Mouse (Mus musculus): Measurements from ENCODE around the gene Junb.
A peak's percentile ranks its signal among the peaks of the same experiment; 100 is the strongest.

Junb gene

DNA sequence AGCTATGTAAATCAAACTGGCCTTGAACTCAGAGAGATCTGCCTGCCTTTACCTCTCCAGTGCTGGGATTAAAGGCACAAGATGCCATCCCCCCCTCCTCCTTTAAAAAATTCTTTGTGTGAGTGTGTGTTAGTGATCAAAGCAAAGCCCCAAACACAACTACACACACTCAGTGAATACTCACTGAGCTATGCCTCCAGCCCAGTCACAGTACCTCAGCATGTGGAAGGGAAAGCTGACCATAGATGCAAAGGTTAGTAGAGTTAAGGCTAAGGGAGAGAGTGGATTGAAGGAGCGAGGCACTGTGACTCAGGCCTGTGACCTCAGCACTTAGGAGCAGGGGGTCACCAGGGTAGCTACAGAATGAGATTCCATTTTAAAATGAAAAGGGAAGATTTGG is 5.4 kb downstream of the Junb start:
- DNase-seq (ENCODE audit: low read depth, low spot score), result no peak

DNA sequence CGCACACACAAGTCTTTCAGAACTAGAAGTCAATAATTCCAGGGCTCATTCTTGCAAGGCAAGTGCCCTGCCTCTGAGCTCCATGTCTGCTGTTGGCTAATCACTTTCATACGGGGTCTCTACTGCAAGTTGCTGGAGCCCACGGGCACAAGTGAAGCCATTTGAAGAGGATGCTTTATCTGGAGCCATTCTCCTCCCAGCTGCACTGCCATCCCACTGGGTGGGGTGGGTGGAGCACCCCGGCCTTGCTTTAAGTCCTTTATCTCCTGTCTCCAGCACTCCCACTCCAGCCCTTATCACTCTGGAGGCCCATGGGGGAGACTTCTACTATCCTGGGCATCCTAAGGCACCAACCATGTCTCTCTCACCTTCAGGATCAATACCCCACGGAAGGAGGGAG is 7.6 kb downstream of the Junb start:
- no peak for DNase-seq (ENCODE audit: low read depth, low spot score)

DNA sequence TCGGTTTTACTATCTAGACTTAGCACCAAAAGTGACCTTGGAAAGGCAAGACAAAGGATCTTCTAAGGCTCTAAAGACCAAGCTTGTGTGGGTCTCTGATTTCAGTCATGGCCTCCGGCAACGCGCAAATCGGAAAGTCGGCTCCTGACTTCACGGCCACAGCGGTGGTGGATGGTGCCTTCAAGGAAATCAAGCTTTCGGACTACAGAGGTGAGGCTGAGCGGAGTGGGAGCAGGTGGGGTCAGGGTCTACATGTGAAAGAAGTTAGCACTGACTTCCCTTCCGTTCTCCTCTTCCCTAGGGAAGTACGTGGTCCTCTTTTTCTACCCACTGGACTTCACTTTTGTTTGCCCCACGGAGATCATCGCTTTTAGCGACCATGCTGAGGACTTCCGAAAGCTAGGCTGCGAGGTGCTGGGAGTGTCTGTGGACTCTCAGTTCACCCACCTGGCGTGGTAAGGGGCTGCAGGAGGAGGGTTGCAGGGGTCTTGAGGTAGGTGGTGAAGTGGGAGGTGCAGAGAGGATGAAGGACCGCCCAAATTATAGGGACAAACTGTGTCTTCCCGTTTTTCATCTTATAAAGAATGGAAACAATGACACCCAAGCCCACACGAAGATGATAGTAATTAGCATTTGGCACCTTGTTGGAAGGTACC is 8.3 kb downstream of the Junb start:
- no peak for DNase-seq (ENCODE audit: low read depth, low spot score)

DNA sequence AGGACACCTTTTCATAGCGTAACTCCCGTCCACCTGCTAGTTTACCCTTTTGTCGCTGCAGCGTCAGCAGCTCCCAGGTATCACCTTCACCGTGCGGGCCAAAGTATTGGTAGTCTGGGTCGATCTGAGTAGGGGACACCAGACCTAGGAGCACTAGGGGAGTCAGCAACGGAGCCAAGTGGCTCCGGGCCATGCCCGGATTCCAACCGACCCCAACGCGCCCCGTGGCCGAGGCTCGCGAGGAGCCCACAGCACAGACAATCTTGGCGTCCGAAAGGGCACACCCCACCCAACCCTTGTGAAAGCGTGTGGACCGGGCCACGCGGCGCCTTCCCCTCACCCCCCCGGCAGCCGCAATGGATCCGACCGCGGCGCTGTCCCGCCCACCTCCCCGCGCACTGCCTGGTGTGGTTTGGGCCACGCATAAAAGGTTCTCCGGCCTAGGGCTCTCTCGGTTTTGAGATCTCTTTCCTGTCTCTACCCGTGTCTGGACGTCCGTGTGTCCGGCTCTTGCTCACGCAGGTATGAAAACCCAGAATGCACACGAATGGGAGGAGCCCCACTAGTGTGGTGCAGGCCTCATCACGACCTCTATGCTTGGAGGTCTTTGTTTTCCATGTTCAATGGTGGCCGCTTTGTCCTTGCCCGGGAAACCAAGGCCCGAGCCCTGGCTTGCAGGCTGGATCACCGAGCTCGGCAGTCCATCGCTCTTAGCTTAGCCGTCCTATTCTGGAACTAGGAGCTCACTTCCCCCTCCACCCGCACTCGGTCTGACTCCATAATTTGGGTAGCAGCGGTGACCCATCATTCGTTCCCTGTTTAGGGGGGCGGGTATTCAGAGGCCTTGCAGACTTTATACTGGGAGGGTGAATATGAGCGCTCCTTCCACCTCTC is 9.0 kb downstream of the Junb start, which contains the start of the genes Gm49661, Prdx2 and Rnaseh2a:
TSS of gene Gm49661 (minus strand) at position 193 of the 894 bp plus-strand sequence.
TSS of gene Prdx2 (plus strand) at position 347 of the 894 bp plus-strand sequence.
TSS of gene Rnaseh2a (minus strand) at position 527 of the 894 bp plus-strand sequence.
- DNase-seq (ENCODE audit: low read depth, low spot score), result no peak

DNA sequence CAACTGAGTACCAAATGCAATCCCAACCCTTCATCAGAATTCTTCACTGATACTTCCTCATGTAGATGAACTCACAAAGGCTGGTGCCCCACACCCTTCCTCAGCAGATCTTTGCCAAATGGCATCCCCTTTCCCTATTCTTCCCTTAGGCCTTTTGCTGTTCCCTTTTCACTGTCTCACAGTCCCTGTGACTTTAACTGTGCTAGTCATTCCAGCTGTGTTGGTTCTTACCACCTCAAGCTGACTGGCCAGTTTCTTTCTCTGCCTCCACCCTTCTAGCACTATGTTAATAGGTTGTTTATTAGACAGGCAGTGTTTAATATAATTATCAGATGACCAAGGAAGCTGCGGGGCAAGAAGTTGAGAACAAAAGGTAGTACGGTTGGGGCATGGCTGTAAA is 9.9 kb downstream of the Junb start:
- DNase-seq (ENCODE audit: low read depth, low spot score), result no peak

DNA sequence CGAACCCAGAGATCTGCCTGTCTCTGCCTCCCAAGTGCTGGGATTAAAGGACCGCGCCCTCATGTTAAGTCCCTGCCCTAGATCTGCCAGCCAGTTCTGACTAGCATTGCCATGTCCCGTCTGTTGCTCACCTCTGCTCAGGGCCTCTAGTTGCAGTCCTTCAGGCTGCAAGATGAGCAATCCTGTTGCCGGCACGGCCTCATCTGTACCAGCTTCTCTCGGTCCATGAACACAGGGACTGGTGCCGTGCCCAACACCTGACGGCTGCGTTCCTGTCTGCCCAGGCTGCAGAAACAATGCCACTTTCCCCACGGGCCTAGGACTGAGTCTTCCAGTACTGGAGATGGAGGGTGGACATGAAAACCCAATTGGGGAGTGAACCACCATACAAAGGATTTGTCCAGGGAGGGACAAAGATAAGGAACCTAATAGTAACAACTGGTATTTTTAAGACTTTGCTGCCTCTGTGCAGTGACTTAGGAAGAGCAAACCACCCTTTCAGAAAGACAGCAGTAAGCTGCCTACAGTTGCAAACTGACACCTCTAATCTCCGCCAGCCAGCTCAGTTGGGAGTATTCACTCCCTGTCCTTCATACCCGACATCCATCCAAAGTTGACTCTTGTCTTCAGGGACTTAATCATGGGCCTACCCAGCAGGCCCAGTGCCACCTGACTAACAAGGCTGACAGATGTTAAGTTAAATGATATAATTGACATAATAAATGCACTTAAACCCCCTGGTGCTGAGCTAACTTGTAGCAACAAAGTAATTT is 10.8 kb downstream of the Junb start:
- no peak for DNase-seq (ENCODE audit: low read depth, low spot score)

DNA sequence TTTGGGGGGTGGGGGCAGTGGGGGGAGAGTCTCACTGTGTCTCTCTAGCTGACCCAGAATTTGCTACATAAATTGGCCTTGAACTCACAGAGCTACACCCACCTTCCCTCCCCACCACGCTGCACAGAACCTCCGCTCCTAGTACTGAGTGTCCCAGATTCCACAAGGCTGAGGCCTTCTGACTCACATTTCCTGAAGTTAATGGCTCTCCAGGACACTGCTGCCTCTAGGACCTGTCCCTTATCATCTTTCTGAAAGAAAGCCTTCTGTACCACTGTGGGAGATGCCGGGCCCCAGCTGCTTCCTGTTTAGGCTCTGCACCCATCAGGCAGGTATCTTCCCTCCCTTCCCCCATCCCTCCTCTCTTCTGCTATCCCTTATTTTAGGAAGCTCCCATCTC is 11.9 kb downstream of the Junb start:
- DNase-seq (ENCODE audit: low read depth, low spot score), result no peak

DNA sequence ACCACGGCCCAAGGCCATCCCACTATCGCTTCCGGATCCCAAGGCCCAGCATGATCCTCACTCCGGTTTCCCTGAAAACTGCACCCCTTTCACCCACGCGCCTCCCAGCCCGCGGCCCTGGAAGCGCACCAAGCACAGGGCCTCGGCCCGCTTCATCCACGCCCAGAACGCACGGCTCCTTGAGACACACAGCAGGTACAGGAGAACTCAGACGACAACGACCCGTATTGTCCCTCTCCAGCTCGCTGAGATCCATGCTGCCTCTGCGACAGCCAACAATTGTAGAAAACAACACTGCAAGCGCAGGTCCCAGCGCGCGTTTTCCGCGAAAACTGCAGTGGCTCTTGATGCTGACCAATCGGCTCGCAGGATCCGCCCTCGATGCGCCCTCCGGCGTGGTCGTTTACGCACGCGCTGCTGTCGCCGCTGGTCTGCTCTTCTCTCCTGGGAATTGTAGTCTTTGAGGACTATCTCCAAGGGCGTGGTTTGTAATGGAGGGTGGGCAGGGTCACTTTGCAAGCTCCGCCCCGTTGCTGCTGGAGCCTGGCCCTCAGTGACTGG is 12.7 kb downstream of the Junb start:
- no peak for DNase-seq (ENCODE audit: low read depth, low spot score)

DNA sequence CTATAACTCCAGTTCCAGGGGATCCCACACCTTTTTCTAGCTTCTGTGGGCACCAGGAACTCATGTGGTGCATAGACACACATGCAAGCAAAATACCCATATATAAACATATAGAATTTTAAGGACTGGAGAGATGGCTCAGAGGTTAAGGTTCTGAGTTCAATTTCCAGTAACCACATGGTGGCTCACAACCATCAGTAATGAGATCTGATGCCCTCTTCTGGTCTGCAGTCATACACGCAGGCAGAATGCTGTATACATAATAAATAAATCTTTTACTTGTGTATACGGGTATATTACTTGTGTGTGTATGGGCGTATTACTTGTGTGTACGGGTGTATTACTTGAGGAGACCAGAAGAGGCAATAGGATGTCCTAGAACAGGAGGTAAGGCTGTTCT is 14.6 kb downstream of the Junb start:
- DNase-seq (ENCODE audit: low read depth, low spot score), result no peak

DNA sequence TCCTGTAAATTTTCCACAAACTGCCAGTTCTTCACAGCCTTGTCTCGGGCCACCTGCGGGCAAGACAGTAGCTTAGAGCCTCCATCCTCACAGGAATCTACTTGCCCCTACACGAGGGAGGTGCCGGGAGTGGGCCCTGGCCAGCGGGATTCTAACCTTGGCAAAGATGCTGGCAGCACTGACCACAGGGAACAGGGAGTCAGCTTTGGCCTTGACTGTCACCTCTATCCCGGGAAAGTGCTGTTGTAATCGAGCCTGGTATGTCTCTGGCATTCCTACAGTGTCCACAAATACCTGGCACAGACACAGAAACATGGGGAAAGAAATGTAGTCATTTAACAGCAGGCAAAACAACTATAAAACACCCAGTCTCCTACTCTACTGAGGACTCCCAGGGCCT is 18.7 kb downstream of the Junb start:
- no peak for DNase-seq (ENCODE audit: low read depth, low spot score)

DNA sequence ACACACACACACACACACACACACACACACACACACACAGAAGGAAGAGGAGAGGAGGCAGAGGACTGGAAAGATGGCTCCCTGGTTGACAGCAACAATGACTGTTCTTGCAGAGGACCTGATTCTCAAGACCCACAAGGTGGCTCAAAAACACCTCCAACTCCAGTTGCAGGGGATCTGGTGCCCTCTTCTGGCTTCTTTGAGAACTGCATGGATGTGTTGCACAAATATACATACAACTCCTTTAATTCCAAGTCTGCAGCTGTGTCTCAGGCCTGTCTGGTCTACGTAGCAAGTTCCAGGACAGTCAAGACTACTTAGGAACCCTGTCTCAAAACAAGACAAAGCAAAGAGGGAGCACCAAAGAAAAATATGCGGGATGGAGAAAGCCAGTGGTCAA is 21.8 kb downstream of the Junb start:
- peak; percentile 78 for DNase-seq (ENCODE audit: low read depth, low spot score)

DNA sequence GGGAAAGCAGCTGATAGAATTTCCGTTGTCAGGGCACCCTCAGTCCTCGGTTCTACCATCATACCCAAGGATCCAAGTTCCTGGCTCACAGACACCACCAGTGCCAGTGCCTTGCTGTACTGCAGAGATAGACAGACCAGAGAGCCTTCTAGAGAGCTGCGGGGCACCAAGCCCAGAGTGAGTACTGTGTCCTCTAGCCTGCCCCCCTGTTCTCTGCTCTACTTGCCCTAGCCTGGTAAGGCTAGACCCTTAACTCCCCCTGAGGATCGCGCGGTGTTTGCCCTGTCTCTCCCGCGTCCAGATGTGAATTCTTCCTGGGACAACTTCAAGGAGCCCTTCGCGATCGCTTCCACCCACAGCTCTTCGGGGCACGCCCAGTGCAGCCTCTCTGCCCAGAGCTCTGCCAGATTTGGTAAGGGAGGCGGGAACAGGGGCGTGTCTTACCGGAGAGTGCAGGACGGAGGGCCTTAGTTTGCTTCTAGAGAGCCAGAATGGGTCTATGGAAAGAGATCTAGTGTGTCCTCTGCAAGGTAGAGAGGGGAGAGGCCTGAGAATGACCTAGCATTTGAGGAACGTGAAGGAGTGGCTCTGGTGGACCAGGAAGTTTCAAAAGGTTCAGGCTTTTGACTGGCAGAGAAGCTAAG is 25.8 kb downstream of the Junb start:
- no peak for DNase-seq (ENCODE audit: low read depth, low spot score)

DNA sequence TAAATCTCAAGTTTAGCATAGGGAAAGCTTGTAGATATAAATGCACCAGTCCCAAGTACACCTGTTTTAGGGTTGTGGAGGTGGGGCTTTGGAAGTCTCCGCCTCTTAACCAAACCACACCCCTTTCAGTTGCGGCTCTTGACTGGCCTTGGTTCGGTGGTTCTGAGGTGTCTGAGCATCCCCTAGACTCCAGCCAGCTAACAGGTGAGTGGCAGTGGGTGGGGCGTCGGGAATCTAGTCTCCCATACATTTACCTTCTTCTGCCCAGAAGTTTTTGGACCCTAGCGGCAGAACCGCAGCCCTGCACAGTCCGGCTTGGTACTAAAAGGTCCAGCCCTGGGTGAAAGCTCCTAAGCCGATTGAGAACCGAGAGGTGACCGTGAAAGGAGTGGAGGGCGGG is 28.8 kb downstream of the Junb start:
- no peak for DNase-seq (ENCODE audit: low read depth, low spot score)

DNA sequence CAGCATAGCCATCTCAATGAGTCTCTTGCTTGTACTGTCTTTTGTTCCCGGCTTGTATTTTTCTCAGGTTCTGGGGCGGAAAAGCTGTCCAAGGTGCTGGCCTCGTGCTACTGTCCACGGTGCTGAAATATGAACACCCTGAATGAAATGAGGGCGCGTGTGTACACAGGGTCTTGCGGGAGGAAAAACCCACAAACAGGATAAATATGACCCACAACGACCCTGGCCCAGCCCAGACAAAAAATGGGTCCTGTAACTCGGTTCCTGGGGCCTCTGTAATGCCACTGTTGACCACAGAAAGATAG is 31.3 kb downstream of the Junb start:
- no peak for DNase-seq (ENCODE audit: low read depth, low spot score)

DNA sequence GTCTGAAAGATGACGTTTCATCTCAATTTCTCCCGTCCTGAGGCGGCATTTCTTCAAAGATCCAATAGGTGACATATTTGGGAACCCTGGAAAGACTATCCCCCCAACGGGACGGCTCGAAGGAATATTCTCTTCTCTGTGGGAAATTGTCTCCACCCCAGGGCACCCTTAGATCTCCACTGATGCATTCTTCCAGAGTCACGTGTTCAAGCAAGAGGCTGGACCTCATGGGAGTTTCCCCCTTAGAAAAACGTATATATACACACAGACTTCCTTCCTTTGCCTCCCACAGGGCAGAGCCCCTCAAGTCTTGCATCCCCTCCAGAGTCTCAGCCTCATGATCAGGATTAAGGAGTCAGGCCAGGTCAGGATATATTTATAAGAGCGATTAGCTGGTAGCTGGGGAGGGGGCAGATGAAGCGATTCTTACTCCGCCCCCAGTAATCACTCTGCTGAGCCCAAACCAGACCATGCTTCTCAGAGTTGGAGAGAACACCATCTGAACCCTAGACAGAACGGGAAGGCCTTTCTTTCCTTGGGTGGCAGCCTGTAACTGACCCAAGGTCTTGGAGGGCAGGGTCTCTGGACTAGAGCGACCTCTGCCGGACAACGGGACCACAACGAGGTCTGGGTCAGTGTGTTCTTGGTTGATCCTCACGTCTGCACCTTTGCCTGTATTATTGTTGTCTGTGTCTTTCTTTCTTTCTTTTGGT is 31.8 kb downstream of the Junb start, which contains the start of gene Rtbdn:
TSS of gene Rtbdn (plus strand) at position 464 of the 713 bp plus-strand sequence.
- no peak for DNase-seq (ENCODE audit: low read depth, low spot score)

DNA sequence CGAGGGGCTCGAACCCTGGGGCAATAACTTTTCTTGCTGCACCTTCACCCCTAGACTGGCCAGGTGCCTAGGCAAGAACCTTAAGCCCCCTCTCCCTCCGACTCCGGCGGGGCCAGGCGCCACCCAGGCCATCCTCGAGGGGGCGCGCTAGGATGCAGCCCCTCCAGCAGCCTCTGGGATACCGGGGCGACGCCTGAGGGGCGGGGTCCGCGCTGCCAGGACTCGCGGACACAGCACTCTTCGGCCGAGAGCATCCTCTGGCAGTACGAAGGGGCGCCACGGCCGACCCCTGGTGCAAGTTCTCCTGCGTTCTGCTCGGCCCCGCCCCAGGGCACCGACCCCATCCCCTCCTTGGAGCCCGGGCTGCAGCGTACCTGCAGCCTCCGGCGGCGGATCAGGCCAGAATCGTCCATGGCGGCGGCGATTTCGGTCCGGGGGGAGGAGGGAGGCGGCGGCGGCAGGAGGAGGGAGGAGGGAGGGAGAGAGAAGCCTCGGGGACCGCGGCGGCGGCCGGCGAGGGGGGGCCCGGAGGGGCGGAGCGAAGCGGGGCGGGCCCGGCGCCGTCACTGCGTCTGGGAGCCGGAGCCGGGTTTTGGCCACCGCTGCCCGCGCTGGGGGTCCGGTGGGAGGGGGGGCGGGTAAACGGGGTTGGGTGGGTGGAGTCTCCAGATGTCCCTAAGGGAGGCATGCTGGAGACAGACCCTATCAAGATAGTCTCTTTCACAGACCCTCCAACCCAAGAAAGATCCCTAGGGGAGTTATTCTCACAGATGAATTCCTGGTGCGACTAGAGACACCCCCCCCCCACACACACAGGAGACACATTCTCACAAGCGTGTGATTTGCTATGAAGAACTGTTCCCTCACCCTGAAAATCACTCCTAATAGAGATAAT is 32.6 kb downstream of the Junb start:
- DNase-seq (ENCODE audit: low read depth, low spot score), result no peak

DNA sequence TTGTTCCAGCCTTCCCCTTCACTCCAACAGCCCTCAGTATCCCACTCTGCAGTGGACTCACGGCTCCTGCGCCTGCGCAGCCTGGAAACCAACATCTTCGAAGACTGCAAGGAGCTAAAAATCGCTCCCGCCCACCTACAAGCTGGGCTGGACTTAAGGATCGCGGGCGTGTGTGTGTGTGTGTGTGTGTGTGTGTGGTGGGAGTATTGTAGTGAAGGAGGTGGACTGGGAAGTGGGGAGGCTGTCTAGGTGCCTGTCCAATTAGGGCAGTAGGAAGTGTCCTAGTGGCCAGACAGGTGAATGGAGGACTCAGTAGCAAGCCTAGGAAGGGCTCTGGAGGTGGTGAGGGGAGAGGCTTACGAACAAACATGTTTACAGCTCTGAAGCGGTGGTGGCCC is 33.3 kb downstream of the Junb start:
- DNase-seq (ENCODE audit: low read depth, low spot score), result no peak

DNA sequence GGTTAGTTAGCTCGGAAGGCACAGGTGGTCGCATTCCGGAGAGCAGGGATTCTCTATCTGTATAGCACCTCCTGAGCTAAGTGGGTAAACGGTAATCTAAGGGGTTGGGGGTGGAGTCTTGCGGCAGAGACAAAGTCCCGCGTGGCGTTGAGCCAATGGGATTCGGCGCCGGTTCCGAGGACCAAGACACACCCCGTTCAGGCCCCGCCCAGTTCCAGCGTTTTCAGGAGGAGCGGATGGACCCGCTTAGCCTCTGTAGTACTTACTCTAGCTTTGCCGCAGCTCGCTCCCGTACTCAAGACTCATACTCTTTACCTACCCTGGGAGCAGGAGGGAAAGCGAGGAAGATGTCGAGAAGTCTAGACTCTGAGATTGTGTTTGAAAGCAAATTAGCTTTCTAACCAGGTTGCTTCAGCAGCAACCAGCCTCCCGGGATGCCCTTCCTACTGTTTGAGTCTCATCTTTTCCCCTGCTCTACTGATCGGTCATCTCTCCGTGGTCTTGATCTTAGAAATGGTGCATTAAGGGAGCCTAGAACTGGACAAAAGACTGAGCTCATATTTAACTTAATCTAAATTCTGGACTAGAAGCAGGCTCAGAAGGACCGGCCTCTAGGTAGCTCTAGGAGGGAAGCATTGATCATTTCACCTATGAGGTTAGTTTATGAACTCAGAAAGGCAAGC is 33.9 kb downstream of the Junb start:
- peak; percentile 66 for DNase-seq (ENCODE audit: low read depth, low spot score)

DNA sequence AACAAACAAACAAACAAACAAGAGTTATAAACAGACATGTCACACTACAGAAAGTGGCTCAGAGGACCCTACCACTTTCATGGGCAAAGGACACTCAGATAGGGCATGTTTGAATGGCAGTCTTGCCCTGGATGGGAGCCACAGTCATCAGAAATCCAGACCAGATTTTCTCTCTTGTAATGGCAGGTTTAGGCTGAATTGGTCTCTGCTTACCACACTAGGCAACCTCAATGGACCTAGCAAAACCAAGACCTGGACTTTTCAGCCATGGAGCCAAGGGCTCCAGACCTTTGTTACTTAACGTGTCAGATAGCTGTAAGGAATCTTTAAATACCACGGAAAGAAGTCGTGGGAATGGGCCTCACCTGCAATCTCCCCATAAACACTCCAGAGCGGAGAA is 34.8 kb downstream of the Junb start:
- DNase-seq (ENCODE audit: low read depth, low spot score), result no peak
